Mouse (Mus musculus) left cerebral cortex, adult 18-20 months (tissue): ENCODE measurements around the gene Lsamp. TPM values are rescaled to one million over a fixed set of nuclear protein-coding genes. Genes with fewer than 3 reads are reported as not detected.
A peak's percentile ranks its signal among the peaks of the same experiment; 100 is the strongest.

ENCODE experiments used
- DNase-seq, 2 experiments: peaks; one replicate each; pipeline ENCODE4 v3.0.0; 2021 to 2022; ENCODE audit warnings: low spot score in 2 of 2, mixed read lengths in 1 of 2
- total RNA-seq, 2 experiments: library from RNA; stranded (reverse); gene quantifications; 2 replicates each; pipeline ENCODE4 v1.2.3; 2021

The Lsamp gene
- total RNA-seq, 2 experiments from 2014 or later: 200 to 230 TPM

GRCm38 (mm10) chr16:41728900-41729585 lies 1744.9 kb downstream of the Lsamp start:
- DNase-seq: peak; percentile 45 to 58

GRCm38 (mm10) chr16:41729911-41730310 lies 1745.8 kb downstream of the Lsamp start:
- DNase-seq: no peak

- peak; percentile 52 to 62 for DNase-seq
Measured at GRCm38 (mm10) chr16:41745037-41745436, 1760.9 kb downstream of the Lsamp start.

GRCm38 (mm10) chr16:41746235-41746911 lies 1762.2 kb downstream of the Lsamp start:
- DNase-seq: peak in 1 of 2 experiments; percentile 34

GRCm38 (mm10) chr16:41747874-41748273 lies 1763.7 kb downstream of the Lsamp start:
- DNase-seq: no peak

GRCm38 (mm10) chr16:41748759-41749158 lies 1764.6 kb downstream of the Lsamp start:
- no peak for DNase-seq

GRCm38 (mm10) chr16:41764285-41764684 lies 1780.1 kb downstream of the Lsamp start:
- DNase-seq: peak in 1 of 2 experiments; percentile 10

- peak in 1 of 2 experiments; percentile 10 for DNase-seq
Measured at GRCm38 (mm10) chr16:41771427-41772125, 1787.4 kb downstream of the Lsamp start.

- no peak for DNase-seq
Measured at GRCm38 (mm10) chr16:41777586-41777985, 1793.4 kb downstream of the Lsamp start.

- peak; percentile 18 to 21 for DNase-seq
Measured at GRCm38 (mm10) chr16:41785600-41785999, 1801.4 kb downstream of the Lsamp start.

GRCm38 (mm10) chr16:41786704-41787103 lies 1802.5 kb downstream of the Lsamp start:
- no peak for DNase-seq

- DNase-seq: no peak
Measured at GRCm38 (mm10) chr16:41787146-41787545, 1803.0 kb downstream of the Lsamp start.

- DNase-seq: no peak
Measured at GRCm38 (mm10) chr16:41790016-41790415, 1805.9 kb downstream of the Lsamp start.

GRCm38 (mm10) chr16:41820369-41820768 lies 1836.2 kb downstream of the Lsamp start:
- DNase-seq: no peak

GRCm38 (mm10) chr16:41826899-41827604 lies 1842.9 kb downstream of the Lsamp start:
- DNase-seq: no peak

GRCm38 (mm10) chr16:41827605-41827948 lies 1843.4 kb downstream of the Lsamp start:
- no peak for DNase-seq

- no peak for DNase-seq
Measured at GRCm38 (mm10) chr16:41834637-41835036, 1850.5 kb downstream of the Lsamp start.

GRCm38 (mm10) chr16:41835745-41836144 lies 1851.6 kb downstream of the Lsamp start:
- DNase-seq: no peak

- DNase-seq: no peak
Measured at GRCm38 (mm10) chr16:41839751-41840404, 1855.7 kb downstream of the Lsamp start.

GRCm38 (mm10) chr16:41846903-41847302 lies 1862.7 kb downstream of the Lsamp start:
- no peak for DNase-seq
